Mouse (Mus musculus) thymus, adult 18-20 months (tissue): ENCODE data around the gene Slc8a3.
A peak's percentile ranks its signal among the peaks of the same experiment; 100 is the strongest.

Experiments
- DNase-seq, 2 experiments: peaks; one replicate each; pipeline ENCODE4 v3.0.0; 2022; ENCODE audit warnings: mixed read lengths in 2 of 2

Gene Slc8a3

GRCm38 (mm10) chr12:81175252-81175651 lies 157.7 kb downstream of the Slc8a3 start:
- peak in 1 of 2 experiments; percentile 1 for DNase-seq

GRCm38 (mm10) chr12:81173893-81174292 lies 159.1 kb downstream of the Slc8a3 start:
- peak in 1 of 2 experiments; percentile 0 for DNase-seq

- no peak for DNase-seq
Measured at GRCm38 (mm10) chr12:81173011-81173410, 160.0 kb downstream of the Slc8a3 start.

- DNase-seq: no peak
Measured at GRCm38 (mm10) chr12:81170076-81170475, 162.9 kb downstream of the Slc8a3 start.

- no peak for DNase-seq
Measured at GRCm38 (mm10) chr12:81168494-81168893, 164.5 kb downstream of the Slc8a3 start.

GRCm38 (mm10) chr12:81168031-81168430 lies 164.9 kb downstream of the Slc8a3 start:
- DNase-seq: no peak

GRCm38 (mm10) chr12:81167142-81167541 lies 165.8 kb downstream of the Slc8a3 start:
- no peak for DNase-seq

GRCm38 (mm10) chr12:81166615-81167014 lies 166.4 kb downstream of the Slc8a3 start:
- no peak for DNase-seq

- DNase-seq: no peak
Measured at GRCm38 (mm10) chr12:81166092-81166491, 166.9 kb downstream of the Slc8a3 start.

- DNase-seq: no peak
Measured at GRCm38 (mm10) chr12:81163566-81163965, 169.4 kb downstream of the Slc8a3 start.

GRCm38 (mm10) chr12:81163131-81163530 lies 169.8 kb downstream of the Slc8a3 start:
- DNase-seq: no peak

- no peak for DNase-seq
Measured at GRCm38 (mm10) chr12:81161282-81161681, 171.7 kb downstream of the Slc8a3 start.

- DNase-seq: no peak
Measured at GRCm38 (mm10) chr12:81160831-81161230, 172.1 kb downstream of the Slc8a3 start.

- DNase-seq: no peak
Measured at GRCm38 (mm10) chr12:81160425-81160824, 172.6 kb downstream of the Slc8a3 start.

- DNase-seq: no peak
Measured at GRCm38 (mm10) chr12:81159947-81160346, 173.0 kb downstream of the Slc8a3 start.

GRCm38 (mm10) chr12:81156841-81157240 lies 176.1 kb downstream of the Slc8a3 start:
- no peak for DNase-seq

- no peak for DNase-seq
Measured at GRCm38 (mm10) chr12:81155675-81156074, 177.3 kb downstream of the Slc8a3 start.

- no peak for DNase-seq
Measured at GRCm38 (mm10) chr12:81152082-81152481, 180.9 kb downstream of the Slc8a3 start.

GRCm38 (mm10) chr12:81150917-81151316 lies 182.1 kb downstream of the Slc8a3 start:
- no peak for DNase-seq

GRCm38 (mm10) chr12:81147956-81148355 lies 185.0 kb downstream of the Slc8a3 start:
- DNase-seq: no peak
